Mouse (Mus musculus) forebrain, embryonic 13.5 days (tissue): ENCODE results near the gene Catsperz. TPM values are rescaled to one million over a fixed set of nuclear protein-coding genes. Genes with fewer than 3 reads are reported as not detected.
"Not testable (repeated sequence)": the region's sequence is repeated elsewhere in the genome, so short reads cannot be mapped to it uniquely, and the experiment has no call there.

ENCODE experiments used
- ATAC-seq: fragments of 200-750 bp; cut with Nextera tagmentation; 2 replicates; pipeline ENCODE4 v1.8.0; 2017
- H3K27ac ChIP-seq: fragments of 300-500 bp; sonication (generic); 2 replicates; pipeline ENCODE4 v1.5.1; 2015; ENCODE audit warnings: inconsistent platforms, mild to moderate bottlenecking, moderate library complexity
- H3K27me3 ChIP-seq: fragments of 300-500 bp; sonication (generic); 2 replicates; pipeline ENCODE4 v1.6.1; 2015; ENCODE audit warnings: mild to moderate bottlenecking, inconsistent platforms
- H3K36me3 ChIP-seq: fragments of 300-500 bp; sonication (generic); 2 replicates; pipeline ENCODE4 v1.6.1; 2015; ENCODE audit warnings: mild to moderate bottlenecking, inconsistent platforms; ENCODE audit not compliant: poor library complexity, severe bottlenecking
- H3K4me1 ChIP-seq: fragments of 300-500 bp; sonication (generic); 2 replicates; pipeline ENCODE4 v1.6.1; 2015; ENCODE audit warnings: inconsistent platforms
- H3K4me2 ChIP-seq: fragments of 300-500 bp; sonication (generic); 2 replicates; pipeline ENCODE4 v1.6.1; 2015; ENCODE audit warnings: inconsistent platforms, mild to moderate bottlenecking, moderate library complexity
- H3K4me3 ChIP-seq: fragments of 300-500 bp; sonication (generic); 2 replicates; pipeline ENCODE4 v1.5.1; 2015; ENCODE audit warnings: mild to moderate bottlenecking, inconsistent platforms
- H3K9ac ChIP-seq: fragments of 300-500 bp; sonication (generic); 2 replicates; pipeline ENCODE4 v1.6.1; 2015; ENCODE audit warnings: mild to moderate bottlenecking, inconsistent platforms
- H3K9me3 ChIP-seq: fragments of 300-500 bp; sonication (generic); replicated peaks from 2 replicates; pipeline ENCODE4 v1.6.1; 2016; ENCODE audit warnings: inconsistent platforms
- WGBS: fragments of 180-500 bp; shearing (Covaris S2); methylation state at CpG from one replicate; pipeline ENCODE4 v1.1.7; 2015; 5-methylcytosine and 5-hydroxymethylcytosine counted together
- polyA plus RNA-seq: library from polyadenylated mRNA; unstranded; fragments of >200 nt; fragmentation: Nextera tagmentation; extraction: Ambion mirVana; gene quantifications from 2 replicates; pipeline ENCODE4 v1.2.1, GENCODE M21; 2015

Catsperz gene
- polyA plus RNA-seq, 1 experiment from 2014 or later, result not detected

- 37% methylated on average over 8 of the region's 8 CpGs for WGBS
- Histone ChIP-seq H3K27ac (peak overlapping the region; percentile 14; the same call in 1 of the 2 replicates), H3K9me3 (no peaks in the 10 kb centered on the region), H3K4me3 (peak overlapping the region; percentile 81), H3K9ac (peak overlapping the region; percentile 85), H3K4me2 (peak overlapping the region; percentile 90), H3K27me3 (peaks cover 28% of the 10 kb centered on the region), H3K36me3 (0 out of 2 replicates have a peak, but pooled peaks cover 5% of the 10 kb centered on the region), H3K4me1 (peaks cover 26% of the 10 kb centered on the region)
- ATAC-seq, result no peak
Measured at GRCm38 (mm10) chr19:6919876-6920740, 5.1 kb downstream of the Catsperz start.

GRCm38 (mm10) chr19:6919431-6919830 is 5.7 kb downstream of the Catsperz start:
- peaks cover 21% of the 10 kb centered on the region for H3K27me3 ChIP-seq
- no peak for ATAC-seq
- no peak overlapping the region for H3K4me2 ChIP-seq
- no peak overlapping the region for H3K9ac ChIP-seq
- no peaks in the 10 kb centered on the region for H3K9me3 ChIP-seq
- H3K4me1 ChIP-seq, result peaks cover 22% of the 10 kb centered on the region
- H3K27ac ChIP-seq, result no peak overlapping the region
- 0 out of 2 replicates have a peak overlapping the region, but pooled peaks have one; percentile 81 for H3K4me3 ChIP-seq
- 0 out of 2 replicates have a peak, but pooled peaks cover 5% of the 10 kb centered on the region for H3K36me3 ChIP-seq

- Histone ChIP-seq H3K36me3 (peaks cover 16% of the 10 kb centered on the region), H3K9me3 (no peaks in the 10 kb centered on the region), H3K27ac (no peak overlapping the region), H3K4me2 (no peak overlapping the region), H3K9ac (no peak overlapping the region), H3K4me3 (no peak overlapping the region), H3K4me1 (peaks cover 22% of the 10 kb centered on the region), H3K27me3 (peaks cover 10% of the 10 kb centered on the region)
- no peak for ATAC-seq
- 89% methylated on average over 4 of the region's 4 CpGs for WGBS
Measured at GRCm38 (mm10) chr19:6918321-6918720, 6.9 kb downstream of the Catsperz start.

- H3K27ac ChIP-seq, result no peak overlapping the region
- H3K9me3 ChIP-seq, result no peaks in the 10 kb centered on the region
- H3K4me1 ChIP-seq, result peaks cover 20% of the 10 kb centered on the region
- H3K4me3 ChIP-seq, result no peak overlapping the region
- no peak for ATAC-seq
- H3K4me2 ChIP-seq, result no peak overlapping the region
- no peak overlapping the region for H3K9ac ChIP-seq
- WGBS, result 82% methylated on average over 4 of the region's 4 CpGs
- peaks cover 34% of the 10 kb centered on the region for H3K36me3 ChIP-seq
- H3K27me3 ChIP-seq, result no peaks in the 10 kb centered on the region
Measured at GRCm38 (mm10) chr19:6916496-6916895, 8.7 kb downstream of the Catsperz start.

- H3K27ac ChIP-seq, result no peak overlapping the region
- no peak for ATAC-seq
- H3K36me3 ChIP-seq, result peaks cover 40% of the 10 kb centered on the region
- H3K27me3 ChIP-seq, result no peaks in the 10 kb centered on the region
- WGBS, result 94% methylated on average over 4 of the region's 4 CpGs
- H3K4me1 ChIP-seq, result peaks cover 18% of the 10 kb centered on the region
- no peaks in the 10 kb centered on the region for H3K9me3 ChIP-seq
- no peak overlapping the region for H3K4me2 ChIP-seq
- no peak overlapping the region for H3K4me3 ChIP-seq
- no peak overlapping the region for H3K9ac ChIP-seq
Measured at GRCm38 (mm10) chr19:6915276-6915675, 9.9 kb downstream of the Catsperz start.

GRCm38 (mm10) chr19:6914540-6914939 is 10.6 kb downstream of the Catsperz start:
- Histone ChIP-seq H3K4me2 (no peak overlapping the region), H3K9ac (no peak overlapping the region)
- WGBS, result 91% methylated on average over 9 of the region's 9 CpGs

GRCm38 (mm10) chr19:6913991-6914390 is 11.2 kb downstream of the Catsperz start:
- Histone ChIP-seq H3K4me1 (peaks cover 13% of the 10 kb centered on the region), H3K36me3 (peaks cover 40% of the 10 kb centered on the region), H3K9ac (no peak overlapping the region), H3K27ac (no peak overlapping the region), H3K4me2 (no peak overlapping the region), H3K9me3 (no peaks in the 10 kb centered on the region), H3K4me3 (no peak overlapping the region), H3K27me3 (no peaks in the 10 kb centered on the region)
- WGBS, result 90% methylated on average over 11 of the region's 11 CpGs
- no peak for ATAC-seq

More at GRCm38 (mm10) chr19:6914540-6914939, 10.6 kb downstream of the Catsperz start:
- Histone ChIP-seq H3K9me3 (no peaks in the 10 kb centered on the region), H3K27ac (no peak overlapping the region), H3K4me1 (peaks cover 11% of the 10 kb centered on the region), H3K36me3 (peaks cover 40% of the 10 kb centered on the region), H3K27me3 (no peaks in the 10 kb centered on the region), H3K4me3 (no peak overlapping the region)
- no peak for ATAC-seq

- Histone ChIP-seq H3K4me3 (no peak overlapping the region), H3K27ac (no peak overlapping the region), H3K9ac (no peak overlapping the region), H3K27me3 (no peaks in the 10 kb centered on the region), H3K4me2 (no peak overlapping the region), H3K36me3 (peaks cover 40% of the 10 kb centered on the region), H3K4me1 (peaks cover 22% of the 10 kb centered on the region), H3K9me3 (no peaks in the 10 kb centered on the region)
- ATAC-seq, result no peak
- WGBS, result 90% methylated on average over 6 of the region's 6 CpGs
Measured at GRCm38 (mm10) chr19:6913036-6913435, 12.1 kb downstream of the Catsperz start.

GRCm38 (mm10) chr19:6912205-6912970 is 12.8 kb downstream of the Catsperz start:
- Histone ChIP-seq H3K4me3 (no peak overlapping the region), H3K9me3 (no peaks in the 10 kb centered on the region), H3K27me3 (no peaks in the 10 kb centered on the region), H3K4me1 (peaks cover 25% of the 10 kb centered on the region), H3K9ac (no peak overlapping the region), H3K4me2 (no peak overlapping the region), H3K36me3 (peaks cover 40% of the 10 kb centered on the region), H3K27ac (no peak overlapping the region)
- 93% methylated on average over 15 of the region's 15 CpGs for WGBS
- ATAC-seq, result no peak

- H3K4me1 ChIP-seq, result peaks cover 25% of the 10 kb centered on the region
- H3K9me3 ChIP-seq, result no peaks in the 10 kb centered on the region
- H3K4me2 ChIP-seq, result peak overlapping the region; percentile 87
- peak overlapping the region; percentile 62 for H3K4me3 ChIP-seq
- no peak overlapping the region for H3K27ac ChIP-seq
- H3K9ac ChIP-seq, result 0 out of 2 replicates have a peak overlapping the region, but pooled peaks have one; percentile 13
- H3K27me3 ChIP-seq, result no peaks in the 10 kb centered on the region
- ATAC-seq, result no peak
- H3K36me3 ChIP-seq, result peaks cover 46% of the 10 kb centered on the region
- 83% methylated on average over 18 of the region's 19 CpGs for WGBS
Measured at GRCm38 (mm10) chr19:6911101-6912074, 13.8 kb downstream of the Catsperz start.

- peaks cover 25% of the 10 kb centered on the region for H3K4me1 ChIP-seq
- not testable (repeated sequence) for H3K27me3 ChIP-seq, H3K9me3 ChIP-seq
- under 1% methylated on average over 30 of the region's 30 CpGs for WGBS
- peak; percentile 22 for ATAC-seq
- peak overlapping the region; percentile 87 for H3K4me2 ChIP-seq
- peak overlapping the region; percentile 80 for H3K9ac ChIP-seq
- peak overlapping the region; percentile 62 for H3K4me3 ChIP-seq
- H3K36me3 ChIP-seq, result peaks cover 53% of the 10 kb centered on the region
- peak overlapping the region; percentile 97 for H3K27ac ChIP-seq
Measured at GRCm38 (mm10) chr19:6910306-6910705, 14.9 kb downstream of the Catsperz start.
